Mouse (Mus musculus): ENCODE measurements around the gene Gm20696. TPM values are rescaled to one million over a fixed set of nuclear protein-coding genes. Genes with fewer than 3 reads are reported as not detected.
A peak's percentile ranks its signal among the peaks of the same experiment; 100 is the strongest.

The Gm20696 gene
- polyA plus RNA-seq, 1 experiment, result 1.5 TPM

DNA sequence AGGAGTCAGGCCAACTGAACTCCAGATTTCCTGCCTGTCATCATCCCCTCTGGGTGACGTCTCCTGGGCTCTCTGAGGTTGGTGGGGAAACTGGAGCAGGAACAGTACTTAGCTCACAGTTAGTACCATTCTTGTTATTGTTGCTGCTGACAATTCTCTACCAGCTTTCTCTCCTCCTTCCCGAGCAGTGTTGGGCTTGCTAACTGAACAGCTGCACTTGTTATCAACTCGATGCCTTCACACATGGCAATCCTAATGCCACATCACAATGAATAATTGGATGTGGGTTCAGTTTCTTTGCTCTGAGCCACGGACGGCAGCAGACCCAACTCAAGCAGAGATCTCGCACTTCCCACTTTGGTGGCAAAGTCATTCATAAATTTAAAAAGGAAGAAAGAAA lies 89.6 kb downstream of the Gm20696 start:
- no peak for DNase-seq (ENCODE audit: extremely low spot score in 1 of 2, low spot score in 1 of 2)

- DNase-seq (ENCODE audit: extremely low spot score in 1 of 2, low spot score in 1 of 2), result peak in 1 of 2 experiments; percentile 24
Measured at GRCm38 (mm10) chr6:99575633-99576032, 91.0 kb downstream of the Gm20696 start.

GRCm38 (mm10) chr6:99573343-99573742 lies 93.3 kb downstream of the Gm20696 start:
- no peak for DNase-seq (ENCODE audit: extremely low spot score in 1 of 2, low spot score in 1 of 2)

DNA sequence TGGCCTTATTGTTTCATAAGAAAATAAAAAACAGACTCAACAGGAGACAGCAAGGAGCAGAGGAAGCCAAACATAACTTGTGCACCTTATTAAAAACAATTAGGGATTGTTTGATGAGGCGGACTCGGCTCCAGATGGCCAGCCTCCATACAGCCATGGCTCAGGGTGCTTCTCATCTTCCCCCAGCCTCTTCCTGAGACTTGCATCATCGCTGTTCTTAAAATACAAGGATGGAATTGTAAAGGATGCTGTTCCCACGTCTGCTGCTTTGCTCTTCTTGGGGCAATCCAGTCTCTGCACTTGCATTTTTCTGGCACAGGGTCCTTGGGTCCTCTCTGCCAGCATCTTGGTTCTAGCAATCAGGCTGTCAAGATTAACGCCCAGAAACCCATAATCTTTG lies 94.5 kb downstream of the Gm20696 start:
- DNase-seq (ENCODE audit: extremely low spot score in 1 of 2, low spot score in 1 of 2), result peak in 1 of 2 experiments; percentile 39

DNA sequence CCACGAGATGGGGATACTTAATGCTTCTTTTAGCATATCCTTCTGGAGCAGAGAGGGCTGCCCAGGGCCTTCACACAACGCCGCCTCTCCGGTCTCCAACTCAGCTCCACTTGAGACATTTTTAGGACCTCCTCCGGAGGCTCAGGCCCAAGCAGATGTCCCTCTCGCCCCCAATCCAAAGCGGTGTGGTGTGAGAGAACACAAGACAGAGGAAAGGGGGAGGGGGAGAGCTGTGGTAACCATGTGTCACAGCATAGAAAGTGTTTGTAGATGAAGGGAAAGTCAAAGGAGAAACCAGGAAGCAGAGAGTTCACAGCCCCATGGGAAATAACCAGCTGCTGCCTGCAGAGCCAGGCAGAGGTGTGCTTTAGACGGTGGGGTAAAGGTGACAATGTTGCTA lies 99.7 kb downstream of the Gm20696 start:
- DNase-seq (ENCODE audit: extremely low spot score in 1 of 2, low spot score in 1 of 2), result peak; percentile 52 to 67

GRCm38 (mm10) chr6:99564766-99565165 lies 101.8 kb downstream of the Gm20696 start:
- no peak for DNase-seq (ENCODE audit: extremely low spot score in 1 of 2, low spot score in 1 of 2)

- no peak for DNase-seq (ENCODE audit: extremely low spot score in 1 of 2, low spot score in 1 of 2)
Measured at GRCm38 (mm10) chr6:99556950-99557349, 109.6 kb downstream of the Gm20696 start.

DNA sequence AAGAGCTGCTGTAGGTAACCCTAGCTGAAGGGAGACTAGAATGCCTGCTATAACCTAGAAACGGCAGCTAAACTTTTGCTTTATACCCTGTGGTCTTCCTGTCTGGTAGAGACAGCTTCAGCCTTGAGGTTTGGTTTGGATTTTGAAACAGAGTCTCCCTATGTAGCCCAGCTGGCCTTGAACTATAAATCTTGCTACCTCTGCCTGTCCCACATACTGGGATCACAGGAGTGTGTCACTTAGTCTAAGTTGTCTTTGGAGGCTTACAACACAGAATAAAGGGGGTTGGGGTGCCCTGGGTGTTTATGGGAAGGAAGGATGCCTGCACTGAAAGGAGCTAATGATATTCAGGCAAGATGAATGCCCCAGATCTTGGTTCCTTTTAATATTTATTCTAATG lies 113.8 kb downstream of the Gm20696 start:
- DNase-seq (ENCODE audit: extremely low spot score in 1 of 2, low spot score in 1 of 2), result no peak

DNA sequence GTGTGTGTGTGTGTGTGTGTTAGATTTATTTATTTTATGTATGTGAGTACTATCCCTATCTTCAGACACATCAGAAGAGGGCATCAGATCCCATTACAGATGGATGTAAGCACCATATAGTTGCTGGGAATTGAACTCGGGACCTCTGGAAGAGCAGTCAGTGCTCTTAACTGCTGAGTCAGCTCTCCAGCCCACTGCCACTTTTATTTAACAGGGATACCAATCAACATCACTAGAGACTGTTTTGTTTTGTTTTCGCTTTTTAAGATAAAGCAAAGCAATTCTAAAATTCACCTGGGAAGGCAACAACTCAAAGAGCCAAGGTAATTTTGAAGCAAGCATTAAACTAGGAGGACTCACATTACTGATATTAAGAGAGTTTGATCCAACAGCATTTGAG lies 120.2 kb downstream of the Gm20696 start:
- DNase-seq (ENCODE audit: extremely low spot score in 1 of 2, low spot score in 1 of 2), result no peak

DNA sequence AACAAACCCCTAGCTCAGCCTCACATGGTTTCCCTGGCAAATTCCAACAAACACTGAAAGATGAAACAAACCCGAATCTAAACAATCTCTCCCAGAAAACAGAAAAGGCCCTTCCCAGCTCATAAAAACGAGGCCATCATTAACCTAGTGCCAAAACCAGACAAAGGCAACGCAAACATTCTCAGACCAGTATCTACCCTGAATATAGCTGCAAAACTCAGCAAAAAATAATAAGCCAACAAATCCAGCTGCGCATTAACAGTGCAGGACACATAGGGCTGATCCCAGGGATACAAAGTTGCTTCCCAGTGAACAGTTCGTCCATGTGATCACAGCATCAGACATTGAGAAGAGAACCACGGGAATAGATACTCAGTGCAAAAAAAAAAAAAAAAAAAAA lies 121.2 kb downstream of the Gm20696 start:
- no peak for DNase-seq (ENCODE audit: extremely low spot score in 1 of 2, low spot score in 1 of 2)

DNA sequence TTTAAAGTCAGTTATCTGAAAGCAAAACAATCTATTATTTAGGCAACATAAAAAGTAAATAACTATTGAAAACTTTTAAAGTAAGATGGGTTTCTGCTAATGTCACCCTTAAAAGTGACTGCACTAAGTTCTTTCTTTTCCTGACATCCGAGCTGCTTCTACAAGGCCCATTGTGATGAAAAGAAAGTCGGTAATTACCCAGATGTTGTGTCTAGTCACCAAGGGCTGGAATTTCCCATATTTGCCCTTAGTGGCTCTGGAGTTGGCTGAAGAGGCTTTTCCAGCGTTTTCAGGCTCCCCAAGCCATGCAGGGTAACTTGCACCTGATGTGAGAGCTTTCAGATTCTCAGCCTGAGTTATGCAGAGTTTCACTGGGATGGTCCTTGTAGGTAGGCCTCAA lies 125.5 kb downstream of the Gm20696 start:
- DNase-seq (ENCODE audit: extremely low spot score in 1 of 2, low spot score in 1 of 2), result no peak

DNA sequence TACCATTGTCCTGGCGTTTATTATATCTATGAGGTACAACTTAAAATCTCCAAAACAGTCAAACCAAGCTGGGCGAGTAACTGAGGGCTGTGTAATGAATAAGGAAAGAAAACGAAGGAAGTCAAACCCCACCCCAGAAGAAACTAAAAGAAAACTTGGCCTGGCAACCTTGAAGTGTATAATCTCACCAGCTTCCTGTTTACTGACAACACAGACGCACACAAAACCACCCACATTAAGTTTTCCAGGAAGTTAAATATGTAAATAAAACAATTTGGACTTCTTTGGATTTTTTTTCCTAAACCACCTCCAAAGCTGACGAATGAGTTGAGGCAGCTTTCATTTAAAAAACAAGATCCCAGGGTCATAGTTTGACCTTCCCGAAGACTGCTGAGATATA lies 125.9 kb downstream of the Gm20696 start:
- no peak for DNase-seq (ENCODE audit: extremely low spot score in 1 of 2, low spot score in 1 of 2)

GRCm38 (mm10) chr6:99540146-99540545 lies 126.5 kb downstream of the Gm20696 start:
- no peak for DNase-seq (ENCODE audit: extremely low spot score in 1 of 2, low spot score in 1 of 2)

- no peak for DNase-seq (ENCODE audit: extremely low spot score in 1 of 2, low spot score in 1 of 2)
Measured at GRCm38 (mm10) chr6:99538194-99538941, 128.2 kb downstream of the Gm20696 start.

GRCm38 (mm10) chr6:99534211-99534745 lies 132.3 kb downstream of the Gm20696 start:
- DNase-seq (ENCODE audit: extremely low spot score in 1 of 2, low spot score in 1 of 2), result no peak

GRCm38 (mm10) chr6:99532458-99532857 lies 134.1 kb downstream of the Gm20696 start:
- DNase-seq (ENCODE audit: extremely low spot score in 1 of 2, low spot score in 1 of 2), result no peak

GRCm38 (mm10) chr6:99528972-99529371 lies 137.6 kb downstream of the Gm20696 start:
- no peak for DNase-seq (ENCODE audit: extremely low spot score in 1 of 2, low spot score in 1 of 2)

GRCm38 (mm10) chr6:99527457-99528105 lies 139.0 kb downstream of the Gm20696 start:
- DNase-seq (ENCODE audit: extremely low spot score in 1 of 2, low spot score in 1 of 2), result no peak

- DNase-seq (ENCODE audit: extremely low spot score in 1 of 2, low spot score in 1 of 2), result peak in 1 of 2 experiments; percentile 48
Measured at GRCm38 (mm10) chr6:99525351-99525750, 141.2 kb downstream of the Gm20696 start.

DNA sequence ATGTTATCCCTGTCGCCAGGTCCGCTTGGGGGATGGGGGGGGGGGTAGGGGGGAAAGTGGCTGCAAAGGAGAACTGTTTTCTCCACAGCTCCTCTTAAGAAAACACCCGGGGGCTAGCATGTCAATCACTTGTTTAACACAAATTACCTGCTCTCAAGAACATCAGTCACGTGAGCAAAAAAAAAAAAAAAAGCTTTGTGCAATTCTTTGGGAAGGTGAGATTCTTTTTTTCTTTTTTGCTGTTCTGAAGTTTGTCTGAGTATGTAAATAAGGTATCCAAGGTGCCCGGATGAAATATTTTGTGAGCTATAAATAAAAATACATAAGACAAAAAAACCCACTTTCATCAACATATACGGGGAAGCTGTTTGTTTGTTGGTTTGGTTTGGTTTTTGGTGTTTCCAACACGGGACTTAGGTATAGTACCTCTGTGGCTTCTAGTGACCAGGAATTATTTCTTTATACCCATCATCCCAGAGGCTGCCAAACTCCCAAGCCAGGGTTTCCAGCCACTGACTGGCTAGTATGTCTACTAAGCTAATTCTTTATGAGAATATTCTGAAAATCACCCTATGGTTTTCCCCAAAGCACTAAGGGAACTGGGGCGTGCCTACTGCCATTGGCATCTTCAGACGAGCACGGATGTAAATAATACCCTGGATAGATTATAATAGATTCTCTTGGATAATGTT lies 142.8 kb downstream of the Gm20696 start:
- no peak for DNase-seq (ENCODE audit: extremely low spot score in 1 of 2, low spot score in 1 of 2)

- DNase-seq (ENCODE audit: extremely low spot score in 1 of 2, low spot score in 1 of 2), result peak; percentile 54 to 81
Measured at GRCm38 (mm10) chr6:99523109-99523632, 143.4 kb downstream of the Gm20696 start.
